Mouse (Mus musculus): ENCODE data around the gene Ppp3r1. TPM values are rescaled to one million over a fixed set of nuclear protein-coding genes. Genes with fewer than 3 reads are reported as not detected.
A peak's percentile ranks its signal among the peaks of the same experiment; 100 is the strongest.
"Not testable (repeated sequence)": the region's sequence is repeated elsewhere in the genome, so short reads cannot be mapped to it uniquely, and the experiment has no call there.

Ppp3r1 gene
- total and polyA plus RNA-seq, 2 experiments from 2014 or later = 37.2 to 78.5 TPM

- H3K27ac ChIP-seq (ENCODE audit: low read depth) = no peak overlapping the region
- ATAC-seq (ENCODE audit: insufficient read depth, low read depth) (no peak), DNase-seq (ENCODE audit: low spot score) (no peak)
- H3K27me3 ChIP-seq (ENCODE audit: control insufficient read depth, insufficient read depth, low read length) = no peaks in the 10 kb centered on the region
- peak overlapping the region; percentile 15; the same call in 1 of the 2 replicates for H3K9ac ChIP-seq (replicated peaks; ENCODE audit: low read depth, low read length)
- no peaks in the 10 kb centered on the region for H3K36me3 ChIP-seq (replicated peaks; ENCODE audit: control insufficient read depth, insufficient read depth, low read length)
- H3K4me1 ChIP-seq (ENCODE audit: control insufficient read depth, insufficient read depth) = peaks cover 19% of the 10 kb centered on the region
- no peaks in the 10 kb centered on the region for H3K9me3 ChIP-seq (replicated peaks; ENCODE audit: control insufficient read depth, low read length)
- 37% methylated on average over 5 of the region's 5 CpGs for WGBS
- peak overlapping the region; percentile 84 for H3K4me2 ChIP-seq (ENCODE audit: low read depth, low read length)
- peak overlapping the region; percentile 98; the same call in 1 of the 2 replicates for H3K4me3 ChIP-seq (ENCODE audit: low read depth, low read length)
- no peak for TF ChIP-seq EP300 (IDR thresholded peaks at IDR 0.05; ENCODE audit: low read depth)
- no peak for TF ChIP-seq CTCF (IDR thresholded peaks at IDR 0.05; ENCODE audit: low read depth)
These were observed 53.9 kb downstream of the Ppp3r1 start for GRCm38 (mm10) chr11:17212903-17213509.

- 74% methylated on average over 3 of the region's 3 CpGs for WGBS
- DNase-seq (ENCODE audit: low spot score) (no peak), ATAC-seq (ENCODE audit: insufficient read depth, low read depth) (no peak)
- Histone ChIP-seq H3K9me3 (replicated peaks; ENCODE audit: control insufficient read depth, low read length) (no peaks in the 10 kb centered on the region), H3K4me3 (ENCODE audit: low read depth, low read length) (no peak overlapping the region), H3K9ac (replicated peaks; ENCODE audit: low read depth, low read length) (no peak overlapping the region), H3K27me3 (ENCODE audit: control insufficient read depth, insufficient read depth, low read length) (no peaks in the 10 kb centered on the region), H3K36me3 (replicated peaks; ENCODE audit: control insufficient read depth, insufficient read depth, low read length) (0 out of 2 replicates have a peak, but pooled peaks cover 2% of the 10 kb centered on the region), H3K4me2 (ENCODE audit: low read depth, low read length) (no peak overlapping the region), H3K4me1 (ENCODE audit: control insufficient read depth, insufficient read depth) (peaks cover 19% of the 10 kb centered on the region), H3K27ac (ENCODE audit: low read depth) (no peak overlapping the region)
- TF ChIP-seq EP300 (IDR thresholded peaks at IDR 0.05; ENCODE audit: low read depth) (no peak), CTCF (IDR thresholded peaks at IDR 0.05; ENCODE audit: low read depth) (no peak)
These were observed 56.4 kb downstream of the Ppp3r1 start for GRCm38 (mm10) chr11:17215475-17215874.

GRCm38 (mm10) chr11:17221126-17221525, 62.1 kb downstream of the Ppp3r1 start:
- Histone ChIP-seq H3K27me3 (ENCODE audit: control insufficient read depth, insufficient read depth, low read length) (no peaks in the 10 kb centered on the region), H3K9ac (replicated peaks; ENCODE audit: low read depth, low read length) (no peak overlapping the region), H3K9me3 (replicated peaks; ENCODE audit: control insufficient read depth, low read length) (no peaks in the 10 kb centered on the region), H3K4me2 (ENCODE audit: low read depth, low read length) (no peak overlapping the region), H3K4me3 (ENCODE audit: low read depth, low read length) (no peak overlapping the region), H3K4me1 (ENCODE audit: control insufficient read depth, insufficient read depth) (no peaks in the 10 kb centered on the region), H3K36me3 (replicated peaks; ENCODE audit: control insufficient read depth, insufficient read depth, low read length) (0 out of 2 replicates have a peak, but pooled peaks cover 20% of the 10 kb centered on the region), H3K27ac (ENCODE audit: low read depth) (no peak overlapping the region)
- DNase-seq (ENCODE audit: low spot score) (no peak), ATAC-seq (ENCODE audit: insufficient read depth, low read depth) (no peak)
- no peak for TF ChIP-seq EP300 (IDR thresholded peaks at IDR 0.05; ENCODE audit: low read depth)
- no peak for TF ChIP-seq CTCF (IDR thresholded peaks at IDR 0.05; ENCODE audit: low read depth)
- WGBS = 89% methylated on average over 8 of the region's 8 CpGs

- H3K4me3 ChIP-seq (ENCODE audit: low read depth, low read length) = no peak overlapping the region
- WGBS = 23% methylated on average over 5 of the region's 5 CpGs
These were observed 73.7 kb downstream of the Ppp3r1 start for GRCm38 (mm10) chr11:17232792-17233191.

GRCm38 (mm10) chr11:17236449-17237037, 77.5 kb downstream of the Ppp3r1 start:
- Histone ChIP-seq H3K36me3 (replicated peaks; ENCODE audit: control insufficient read depth, insufficient read depth, low read length) (peaks cover 20% of the 10 kb centered on the region; the same call in 1 of the 2 replicates), H3K4me1 (ENCODE audit: control insufficient read depth, insufficient read depth) (no peaks in the 10 kb centered on the region), H3K27me3 (ENCODE audit: control insufficient read depth, insufficient read depth, low read length) (no peaks in the 10 kb centered on the region), H3K27ac (ENCODE audit: low read depth) (peak overlapping the region; percentile 39; the same call in 1 of the 2 replicates), H3K9me3 (replicated peaks; ENCODE audit: control insufficient read depth, low read length) (no peaks in the 10 kb centered on the region), H3K9ac (replicated peaks; ENCODE audit: low read depth, low read length) (no peak overlapping the region), H3K4me3 (ENCODE audit: low read depth, low read length) (no peak overlapping the region), H3K4me2 (ENCODE audit: low read depth, low read length) (no peak overlapping the region)
- ATAC-seq (ENCODE audit: insufficient read depth, low read depth) (no peak), DNase-seq (ENCODE audit: low spot score) (no peak)
- WGBS = 57% methylated on average over 5 of the region's 5 CpGs
- no peak for TF ChIP-seq CTCF (IDR thresholded peaks at IDR 0.05; ENCODE audit: low read depth)
- no peak for TF ChIP-seq EP300 (IDR thresholded peaks at IDR 0.05; ENCODE audit: low read depth)

More at GRCm38 (mm10) chr11:17232792-17233191, 73.7 kb downstream of the Ppp3r1 start:
- ATAC-seq (ENCODE audit: insufficient read depth, low read depth) (peak; percentile 77), DNase-seq (ENCODE audit: low spot score) (peak; percentile 39)
- Histone ChIP-seq H3K27me3 (ENCODE audit: control insufficient read depth, insufficient read depth, low read length) (no peaks in the 10 kb centered on the region), H3K4me2 (ENCODE audit: low read depth, low read length) (peak overlapping the region; percentile 10; the same call in 1 of the 2 replicates), H3K27ac (ENCODE audit: low read depth) (no peak overlapping the region), H3K9ac (replicated peaks; ENCODE audit: low read depth, low read length) (no peak overlapping the region), H3K36me3 (replicated peaks; ENCODE audit: control insufficient read depth, insufficient read depth, low read length) (peaks cover 36% of the 10 kb centered on the region), H3K4me1 (ENCODE audit: control insufficient read depth, insufficient read depth) (peaks cover 7% of the 10 kb centered on the region; the same call in 1 of the 2 replicates), H3K9me3 (replicated peaks; ENCODE audit: control insufficient read depth, low read length) (no peaks in the 10 kb centered on the region)
- no peak for TF ChIP-seq EP300 (IDR thresholded peaks at IDR 0.05; ENCODE audit: low read depth)
- no peak for TF ChIP-seq CTCF (IDR thresholded peaks at IDR 0.05; ENCODE audit: low read depth)

- not testable (repeated sequence) for H3K9ac ChIP-seq (replicated peaks; ENCODE audit: low read depth, low read length); DNase-seq (ENCODE audit: low spot score); H3K27ac ChIP-seq (ENCODE audit: low read depth); H3K4me3 ChIP-seq (ENCODE audit: low read depth, low read length); H3K36me3 ChIP-seq (replicated peaks; ENCODE audit: control insufficient read depth, insufficient read depth, low read length); H3K27me3 ChIP-seq (ENCODE audit: control insufficient read depth, insufficient read depth, low read length); H3K9me3 ChIP-seq (replicated peaks; ENCODE audit: control insufficient read depth, low read length); H3K4me2 ChIP-seq (ENCODE audit: low read depth, low read length); ATAC-seq (ENCODE audit: insufficient read depth, low read depth); H3K4me1 ChIP-seq (ENCODE audit: control insufficient read depth, insufficient read depth)
- WGBS = 69% methylated on average over 5 of the region's 5 CpGs
These were observed 79.5 kb downstream of the Ppp3r1 start for GRCm38 (mm10) chr11:17238598-17238997.
